Mouse (Mus musculus) megakaryocyte progenitor cell, adult 5-6 weeks (primary cell): ENCODE data around the gene Plbd1. TPM values are rescaled to one million over a fixed set of nuclear protein-coding genes. Genes with fewer than 3 reads are reported as not detected.

Source experiments
- ATAC-seq: replicated peaks from 2 replicates; pipeline ENCODE4 v1.8.0; 2016; ENCODE audit warnings: mild to moderate bottlenecking, moderate TSS enrichment, inconsistent platforms; ENCODE audit not compliant: poor library complexity
- total RNA-seq, 2 experiments: library from RNA; stranded (forward) in 1 of 2; stranded (reverse) in 1 of 2; fragments of 157-497, 149-512 nt in 1 of 2; fragments of 200-1000 nt in 1 of 2; gene quantifications; 2 replicates each; pipeline versions ENCODE4 v1.2.3 to v1.2.4; 2015 to 2017

The Plbd1 gene
- total RNA-seq, 2 experiments from 2014 or later = 10.8 to 12.0 TPM

DNA sequence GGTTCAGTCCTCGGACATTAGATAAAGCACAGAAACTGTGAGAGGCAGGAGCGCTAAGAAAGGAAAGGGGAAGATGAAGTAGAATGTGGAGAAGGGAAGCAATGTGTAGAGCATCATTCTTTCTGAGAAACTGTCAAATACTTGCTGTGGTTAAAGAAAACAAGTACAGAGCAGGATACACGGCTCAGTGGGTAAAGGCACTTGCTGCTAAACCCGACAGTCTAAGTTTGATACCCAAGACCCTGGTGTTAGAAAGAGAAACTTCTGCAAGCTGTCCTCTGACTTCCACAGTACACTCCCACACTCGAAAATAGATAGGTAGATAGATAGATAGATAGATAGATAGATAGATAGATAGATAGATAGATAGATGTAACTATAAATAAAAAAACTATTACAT, 8.4 kb downstream of the Plbd1 start:
- ATAC-seq = 0 out of 2 replicates have a peak, but pooled peaks have one; percentile 5

DNA sequence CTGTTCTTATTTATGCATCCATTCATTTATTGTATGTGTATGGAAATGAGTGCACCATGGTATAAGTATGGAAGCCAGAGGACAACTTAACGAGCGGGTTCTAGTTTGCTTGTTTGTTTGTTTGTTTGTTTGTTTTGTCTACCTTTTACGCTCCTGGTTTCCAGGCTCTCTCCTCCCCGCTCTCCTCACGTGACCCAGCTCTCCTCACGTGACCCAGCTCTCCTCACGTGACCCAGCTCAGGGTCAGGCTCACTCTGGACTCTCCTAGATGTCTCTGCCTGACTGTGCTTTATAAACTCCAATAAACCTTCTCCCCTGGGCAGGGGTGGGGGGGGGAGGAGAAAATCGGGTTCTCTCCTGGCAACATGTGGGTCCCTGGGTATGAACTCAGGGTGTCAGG, 11.1 kb downstream of the Plbd1 start:
- no peak for ATAC-seq

DNA sequence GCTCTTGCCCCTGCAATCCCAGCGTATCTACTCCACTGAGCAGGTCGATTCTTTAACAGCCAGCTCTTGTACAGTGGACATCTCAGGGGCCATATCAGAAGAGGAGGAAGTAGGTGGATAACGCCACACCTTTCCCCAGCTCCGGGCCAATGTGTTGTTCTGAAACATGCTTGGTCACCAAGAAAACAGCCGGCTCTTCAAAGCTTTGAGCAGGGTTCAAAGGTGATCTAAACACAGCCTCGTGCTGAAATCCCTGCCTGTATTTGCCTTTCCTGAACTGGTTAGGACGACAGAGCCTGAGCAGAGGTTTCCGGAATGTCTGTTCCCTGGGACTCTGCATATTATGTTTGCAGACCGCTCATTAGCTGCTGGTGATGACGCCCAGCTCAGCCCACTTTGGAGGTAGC, 14.3 kb downstream of the Plbd1 start:
- ATAC-seq = no peak

DNA sequence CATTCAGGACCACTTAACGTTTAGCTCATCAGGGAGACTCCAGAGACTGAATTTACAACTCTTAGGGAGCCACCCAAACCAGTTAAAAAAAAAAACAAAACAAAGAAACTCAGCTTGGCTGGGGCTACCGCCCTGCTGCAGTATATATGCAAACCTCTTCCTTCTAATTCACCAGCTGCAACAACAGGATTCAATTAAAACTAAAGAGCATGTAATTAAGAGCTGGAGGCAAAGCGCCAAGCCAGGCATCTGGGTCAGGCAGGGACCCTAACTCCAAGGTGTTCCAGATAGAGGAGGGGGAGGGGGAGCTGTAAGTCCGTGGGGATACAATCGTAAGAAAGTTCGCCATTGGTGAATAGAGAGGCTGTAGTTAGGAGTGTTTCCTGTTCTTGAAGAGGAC, 15.5 kb downstream of the Plbd1 start:
- no peak for ATAC-seq

DNA sequence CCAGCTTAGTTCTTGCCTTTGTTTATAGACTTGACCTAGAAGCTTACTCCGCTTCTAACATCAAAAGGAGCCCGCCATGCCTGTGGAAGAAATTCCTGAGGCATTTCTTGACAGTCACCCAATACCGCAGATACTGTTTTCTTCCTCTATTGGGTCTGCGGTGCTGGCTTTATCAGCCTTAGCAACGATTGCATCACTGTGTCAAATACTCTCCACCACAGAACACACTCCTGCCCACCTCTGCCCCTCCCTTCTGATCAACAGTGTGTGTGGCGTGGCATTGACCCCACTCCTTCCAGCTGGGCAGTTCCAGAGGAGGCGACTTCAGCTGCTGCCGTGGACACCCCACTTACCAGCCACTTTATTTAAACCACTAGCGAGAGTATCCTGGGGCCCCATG, 16.0 kb downstream of the Plbd1 start:
- peak; percentile 90 for ATAC-seq

DNA sequence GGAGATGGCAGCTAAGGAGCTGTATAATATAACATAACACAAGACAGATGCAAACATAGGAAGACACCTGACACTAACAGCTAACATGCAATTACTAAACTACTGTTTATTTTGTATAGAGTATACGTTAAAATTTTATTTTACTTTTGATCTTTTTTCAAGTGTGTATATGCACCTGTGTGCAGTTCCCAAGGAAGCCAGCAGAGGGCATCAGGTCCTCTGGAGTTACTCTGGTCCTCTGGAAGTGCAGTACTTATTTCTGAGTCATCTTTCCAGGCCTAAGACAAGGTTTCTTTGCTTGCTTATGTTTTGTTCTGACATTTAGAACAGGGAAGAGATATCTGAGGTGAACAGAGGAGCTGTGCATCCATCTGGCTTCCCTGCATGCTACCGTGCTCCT, 17.6 kb downstream of the Plbd1 start:
- ATAC-seq = peak; percentile 53; the same call in 1 of the 2 replicates

DNA sequence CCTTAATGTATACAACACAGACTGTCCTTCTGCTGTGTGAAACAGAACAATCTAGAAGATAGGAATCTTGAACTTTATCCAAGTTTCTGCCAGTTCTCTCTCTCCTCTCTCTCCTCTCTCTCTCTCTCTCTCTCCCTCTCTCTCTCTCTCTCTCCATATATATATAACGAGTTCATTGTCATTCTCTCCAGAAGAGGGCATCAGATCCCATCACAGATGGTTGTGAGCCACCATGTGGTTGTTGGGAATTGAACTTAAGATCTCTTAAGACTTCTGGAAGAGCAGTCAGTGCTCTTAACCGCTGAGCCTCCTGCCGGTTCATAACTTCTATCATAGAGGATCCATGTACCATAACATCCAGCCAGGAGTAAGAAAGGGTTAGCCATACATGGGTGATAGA, 26.7 kb downstream of the Plbd1 start:
- no peak for ATAC-seq

DNA sequence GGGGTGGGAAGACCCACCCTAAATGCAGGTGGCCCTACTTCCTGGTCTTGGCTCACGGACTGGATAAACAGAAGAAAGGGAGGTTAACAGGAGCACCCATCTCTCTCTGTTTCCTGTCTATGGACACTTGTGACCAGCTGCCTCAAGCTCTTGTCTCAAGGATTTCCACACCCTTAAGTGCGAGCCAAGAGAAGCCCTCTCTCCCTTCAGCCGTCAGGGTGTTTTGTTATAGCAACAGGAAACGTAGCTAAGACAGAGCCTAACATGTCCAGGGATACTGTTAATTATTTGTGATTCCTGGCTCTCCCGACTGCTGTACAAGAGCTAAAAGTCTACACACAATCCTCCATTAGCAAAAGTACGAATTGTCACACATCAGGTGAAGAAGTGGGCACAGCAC, 28.0 kb downstream of the Plbd1 start:
- ATAC-seq = no peak

DNA sequence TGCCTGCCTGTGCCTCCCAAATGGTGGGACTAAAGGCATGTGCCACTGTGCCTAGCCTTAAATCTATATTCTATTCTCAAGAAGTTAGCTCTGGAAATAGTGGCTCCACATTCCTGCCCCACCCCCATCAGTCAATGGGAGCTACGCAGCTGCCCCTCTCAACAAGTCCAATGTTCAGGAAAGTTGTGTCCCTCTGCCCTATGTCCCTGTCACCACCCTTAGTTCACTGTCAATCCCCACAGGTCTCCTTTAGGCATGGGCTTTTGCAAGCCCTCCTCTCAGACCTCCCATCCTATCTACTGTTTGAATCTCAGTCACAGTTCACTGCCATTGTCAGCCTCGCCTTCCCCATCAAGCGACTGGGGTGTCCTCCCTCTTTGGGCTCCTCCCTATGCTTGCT, 28.6 kb downstream of the Plbd1 start:
- ATAC-seq = no peak

DNA sequence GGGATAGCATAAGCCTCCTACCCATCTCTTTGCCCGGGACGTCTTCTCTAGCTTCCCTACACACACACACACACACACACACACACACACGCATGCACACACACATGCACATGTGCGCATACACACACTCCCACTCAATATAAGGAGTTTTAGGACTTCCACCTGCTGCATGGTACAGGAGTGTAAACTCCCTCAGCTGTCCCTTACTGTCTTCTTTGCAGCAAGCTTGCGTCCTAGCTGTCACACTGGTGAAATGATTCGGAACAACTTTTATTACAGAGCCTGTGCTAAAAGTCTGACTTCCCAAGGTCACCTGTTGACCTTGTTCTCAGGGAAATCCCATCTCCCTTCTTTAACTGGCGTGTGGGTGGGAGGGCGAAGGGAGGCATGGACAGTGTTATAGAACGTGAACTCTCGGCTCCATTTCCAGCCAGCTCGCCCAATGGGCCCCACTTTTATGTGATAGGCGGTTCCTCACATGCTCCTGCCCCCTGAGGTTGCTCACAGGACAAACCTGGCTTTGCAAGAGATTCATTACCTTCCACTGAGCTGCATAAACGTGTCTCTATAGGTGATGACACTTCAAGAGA, 29.7 kb downstream of the Plbd1 start:
- no peak for ATAC-seq

DNA sequence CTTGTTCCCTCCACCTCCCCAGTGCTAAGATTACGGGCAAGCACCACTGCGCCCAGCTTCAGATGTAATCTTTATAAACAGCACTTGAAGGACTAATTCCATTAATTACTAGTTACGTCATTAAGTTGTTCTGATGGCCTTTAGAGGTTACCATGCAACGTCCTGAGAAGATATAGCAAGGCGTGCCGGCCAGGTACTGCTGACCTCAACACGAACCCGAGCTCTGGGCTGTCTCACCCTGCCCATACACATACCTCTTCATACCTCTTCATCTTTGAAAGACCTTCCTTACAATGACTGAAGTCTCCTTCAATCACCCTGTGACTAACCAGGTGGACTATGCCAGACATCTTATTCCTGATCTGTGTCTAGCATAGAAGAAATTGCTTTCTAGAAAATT, 30.2 kb downstream of the Plbd1 start:
- no peak for ATAC-seq

DNA sequence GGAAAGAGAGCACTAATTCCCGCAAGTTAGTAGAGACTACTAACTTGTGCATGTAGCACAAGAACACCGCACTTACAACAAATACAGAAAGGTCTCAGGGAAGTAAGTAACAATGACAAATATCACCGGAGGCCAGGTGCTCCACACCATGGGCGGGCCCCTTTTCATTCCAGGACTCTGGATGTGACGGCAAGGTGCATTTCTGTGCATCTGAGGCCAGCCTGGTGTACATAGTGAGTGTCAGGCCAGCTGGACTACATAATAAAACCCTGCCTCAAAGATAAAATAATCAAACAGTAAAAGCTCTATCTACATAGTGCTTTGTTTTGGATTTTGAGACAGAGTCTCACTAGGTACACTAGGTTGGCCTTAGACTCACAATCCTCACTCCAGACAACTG, 32.1 kb downstream of the Plbd1 start:
- no peak for ATAC-seq

DNA sequence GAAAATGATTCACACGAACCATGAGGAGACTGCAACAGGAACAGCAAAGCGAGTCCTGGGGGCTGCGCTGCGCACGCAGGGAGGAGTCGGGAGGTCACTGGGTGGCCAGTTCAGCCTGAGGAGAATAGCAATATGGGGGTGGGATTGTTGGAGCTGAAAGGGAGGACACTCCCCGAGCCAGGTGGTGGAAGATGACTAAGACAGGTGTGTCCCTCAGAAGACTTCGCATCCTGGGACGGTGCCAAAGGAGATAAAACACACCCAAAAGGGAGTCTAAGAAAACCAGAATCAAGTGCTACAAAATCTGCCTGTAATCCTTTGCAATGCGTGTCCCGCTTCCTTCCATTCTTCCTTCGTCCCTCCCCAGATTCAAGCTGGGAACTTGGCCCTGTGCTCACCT, 36.3 kb downstream of the Plbd1 start:
- ATAC-seq = no peak

DNA sequence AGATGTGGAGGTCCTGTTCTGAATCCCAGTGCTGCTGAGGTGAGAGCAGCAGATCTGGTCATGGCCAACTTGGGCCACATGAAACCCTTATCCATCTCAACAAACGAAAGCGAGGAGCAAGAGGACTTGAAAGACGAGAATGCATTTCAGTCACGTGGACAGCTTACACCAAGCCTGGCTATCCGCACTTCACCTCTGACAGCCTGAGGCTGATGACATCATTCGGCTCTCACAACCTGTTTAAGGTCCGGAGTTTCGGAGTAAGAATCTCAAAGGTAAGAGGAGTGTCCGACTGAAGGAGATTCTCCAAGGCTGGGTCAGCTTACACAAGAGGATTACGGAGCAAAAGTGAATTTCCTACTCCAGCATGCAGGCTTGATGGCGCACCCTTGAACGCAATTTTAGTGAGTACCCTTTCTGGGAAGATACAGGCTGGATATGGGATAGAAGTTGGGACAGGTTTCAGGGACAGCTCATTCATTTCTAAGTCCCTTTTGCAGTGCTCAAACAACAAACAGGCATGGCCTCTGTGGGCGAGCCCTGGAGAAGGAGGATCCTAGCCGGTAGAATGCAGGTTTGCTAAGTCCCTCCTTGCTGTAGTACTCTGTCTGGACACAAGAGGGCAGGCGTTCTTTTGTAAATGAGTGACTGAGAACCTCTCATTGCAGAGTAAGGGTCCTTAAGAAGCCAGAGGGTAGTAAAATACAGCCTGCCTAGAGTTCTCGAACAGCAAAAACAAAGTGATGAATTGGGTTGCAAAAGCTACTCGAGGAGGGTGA, 41.2 kb downstream of the Plbd1 start:
- ATAC-seq = peak; percentile 97

DNA sequence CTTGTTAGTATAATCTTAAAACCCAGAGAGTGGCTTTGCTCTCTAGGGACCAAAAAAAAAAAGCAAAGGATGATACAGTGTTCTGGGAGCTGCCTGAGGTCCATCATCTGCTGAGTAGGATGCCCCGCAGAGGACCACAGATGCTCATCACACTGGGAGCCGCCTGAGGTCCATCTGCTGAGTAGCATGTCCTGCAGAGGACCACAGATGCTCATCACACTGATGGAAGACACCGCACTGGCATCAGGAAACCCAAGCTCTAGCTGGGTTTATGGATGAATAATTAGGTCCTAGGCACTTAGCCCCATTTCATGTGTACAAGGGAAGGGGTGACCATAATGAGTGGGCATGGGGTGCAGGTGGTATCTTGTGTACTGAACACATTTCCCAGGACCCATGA, 47.6 kb downstream of the Plbd1 start:
- ATAC-seq = no peak

DNA sequence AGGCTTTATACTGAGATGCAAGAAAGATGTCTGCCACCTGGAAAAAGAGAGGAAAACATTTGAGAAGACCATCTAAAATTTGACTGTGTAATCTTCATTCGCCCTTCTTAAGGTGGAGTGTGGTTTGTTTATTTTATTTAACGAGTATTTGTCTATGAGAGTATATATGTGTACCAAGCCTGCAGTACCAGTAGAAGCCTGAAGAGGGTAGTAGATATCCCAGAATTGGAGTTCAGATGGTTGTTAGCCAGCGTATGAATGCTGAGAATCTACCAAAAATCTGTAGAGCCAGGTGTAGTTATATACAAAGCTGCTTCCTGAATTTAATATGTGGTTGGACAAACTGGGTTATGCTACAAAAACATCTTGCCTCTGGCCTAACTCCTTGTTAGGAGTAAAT, 49.4 kb downstream of the Plbd1 start:
- peak; percentile 40; the same call in 1 of the 2 replicates for ATAC-seq

DNA sequence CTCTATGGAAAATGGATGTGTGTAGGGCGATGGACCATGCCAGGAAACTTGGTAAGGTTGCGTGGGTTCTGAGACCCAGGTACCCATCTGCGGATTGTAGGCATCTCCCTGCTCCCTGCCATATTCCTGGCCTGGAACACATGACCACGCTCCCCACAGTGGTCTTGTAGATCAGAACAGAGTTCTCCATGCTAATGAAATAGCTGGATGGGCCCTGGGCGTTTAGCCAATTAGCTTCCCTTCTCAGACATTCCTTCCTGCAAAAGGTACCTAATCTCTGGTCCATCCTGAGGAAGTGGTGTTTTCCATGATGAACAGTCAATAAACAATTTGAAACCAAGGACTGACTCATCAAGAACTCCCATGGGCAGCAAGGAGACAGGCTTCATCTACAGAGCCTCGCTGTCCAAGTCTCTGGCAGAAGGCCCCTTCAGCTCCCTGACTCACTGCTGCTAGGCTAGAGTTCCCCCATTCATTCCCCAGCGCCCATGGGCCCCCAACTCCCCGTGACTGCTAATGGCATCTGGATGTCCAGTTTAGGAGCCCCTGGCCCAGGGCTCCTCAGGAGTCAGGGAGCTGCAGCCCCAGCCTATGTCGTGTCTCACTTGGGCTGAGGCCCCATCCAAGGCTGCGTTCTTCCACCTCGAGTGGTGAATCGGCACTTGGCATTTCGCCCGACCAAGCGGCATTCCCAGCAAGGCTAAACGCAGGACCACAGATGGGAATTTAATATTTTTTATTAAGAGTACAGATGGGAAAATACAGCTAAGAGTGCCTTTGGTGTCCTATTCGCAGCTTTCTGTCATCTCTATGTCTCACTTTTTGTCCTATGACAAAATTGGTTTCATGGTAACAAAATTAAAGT, 50.1 kb downstream of the Plbd1 start:
- no peak for ATAC-seq

DNA sequence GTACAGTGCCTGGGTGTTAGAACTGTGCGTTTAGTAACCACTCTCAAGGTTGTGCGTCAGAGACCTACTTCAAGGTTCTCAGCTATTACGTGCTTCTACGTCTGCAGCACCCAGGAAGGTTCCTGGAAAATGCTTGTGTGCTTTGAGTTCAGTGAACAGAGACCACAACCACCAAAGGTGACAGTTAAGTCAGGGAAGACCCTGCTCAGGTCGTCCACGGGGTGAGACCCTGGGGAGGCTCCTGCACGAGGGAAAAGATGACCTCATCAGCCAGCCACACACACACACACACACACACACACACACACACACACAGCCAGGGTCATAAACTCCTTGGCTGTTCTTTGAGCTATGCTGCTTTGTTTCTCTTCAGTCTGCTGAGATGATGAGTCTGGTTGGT, 59.1 kb downstream of the Plbd1 start:
- no peak for ATAC-seq

DNA sequence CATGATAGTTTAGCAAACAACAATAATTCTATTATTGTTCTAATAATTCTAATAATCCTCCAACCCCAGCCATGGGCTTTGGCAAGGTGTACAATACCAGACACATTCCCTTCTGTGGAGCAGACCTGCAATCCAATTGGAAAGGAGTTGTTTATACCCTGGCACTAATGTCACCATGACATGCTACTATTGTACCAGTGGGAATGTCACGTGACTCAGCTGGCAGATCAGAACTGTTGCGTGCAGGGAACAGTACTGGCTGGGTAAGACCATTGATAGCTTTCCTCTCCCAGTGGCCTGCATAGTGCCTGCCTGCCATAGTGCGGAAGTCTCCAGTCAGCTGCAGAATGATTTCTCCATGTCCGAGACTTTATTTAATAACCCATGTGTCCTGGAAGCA, 67.2 kb downstream of the Plbd1 start:
- no peak for ATAC-seq

DNA sequence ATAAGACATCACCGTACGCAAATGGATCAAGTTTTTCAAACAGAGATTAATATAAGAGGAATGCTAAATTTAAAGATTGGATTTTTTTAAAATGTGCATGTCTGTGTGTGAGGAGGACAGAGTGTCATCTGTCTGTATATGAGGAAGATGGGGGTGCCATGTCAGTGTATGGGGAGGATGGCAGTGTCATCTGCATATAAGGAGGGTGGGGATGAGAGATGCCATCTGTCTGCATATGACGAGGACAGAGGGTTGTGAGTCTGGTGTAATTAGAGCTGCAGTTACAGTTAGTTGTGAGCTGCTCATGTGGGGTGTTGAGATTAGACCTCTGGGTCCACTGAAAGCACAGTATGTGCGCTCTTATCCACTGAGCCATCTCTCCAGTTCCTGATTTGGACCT, 71.0 kb downstream of the Plbd1 start:
- ATAC-seq = no peak

DNA sequence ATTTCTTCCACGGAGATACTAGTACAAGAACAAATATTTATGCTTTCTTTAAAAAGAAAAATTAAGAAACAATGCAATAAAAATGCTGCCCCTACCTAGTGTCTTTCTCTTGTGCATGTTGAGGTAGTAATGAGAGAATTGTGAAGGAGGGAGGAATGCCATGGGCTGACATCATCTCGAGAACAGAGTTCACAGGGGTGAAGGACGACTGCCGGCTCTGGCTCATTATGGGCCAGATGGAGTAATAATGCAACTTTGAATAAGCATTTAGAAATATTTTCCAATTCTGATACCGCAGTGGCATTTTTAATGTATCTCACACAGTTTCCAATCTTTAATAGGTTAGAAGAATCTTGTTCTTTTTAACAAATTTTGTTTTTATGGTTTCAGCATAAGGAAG, 95.7 kb downstream of the Plbd1 start:
- no peak for ATAC-seq
